Mouse (Mus musculus) heart, postnatal 25 days (tissue): ENCODE data around the gene Zcchc7. TPM values are rescaled to one million over a fixed set of nuclear protein-coding genes. Genes with fewer than 3 reads are reported as not detected.

Experiments used
- microRNA-seq: library from miRNA; unstranded; fragments of <30 nt; microRNA quantifications from one replicate; pipeline ENCODE4 v1.2.0, GENCODE M21; 2022
- total RNA-seq, 2 experiments: library from RNA; stranded (reverse); gene quantifications; 2 replicates each; pipeline ENCODE4 v1.2.3; 2021

Zcchc7 gene
- total RNA-seq, 2 experiments from 2014 or later, result 12.9 to 15.5 TPM

Small RNA genes within 50 kb of the gene (microRNA-seq; reads per million reads assigned to microRNA genes)
- gene Gm22639, result not detected

Other genes starting within 250 kb of the Zcchc7 start
- 1 to 10 TPM in 1 of 2 experiments, under 1 TPM in 1; 0.65 to 1.1 TPM for gene Pax5, start 45.4 kb upstream of the Zcchc7 start, total RNA-seq
- 10 to 100 TPM; 38.5 to 39.5 TPM for gene Grhpr, start 225.5 kb downstream of the Zcchc7 start, total RNA-seq